Mouse (Mus musculus): ENCODE results near the gene Tmem159.

GRCm38 (mm10) chr7:120150257-120150656 is 48.1 kb downstream of the Tmem159 start:
- TF ChIP-seq CTCF (IDR thresholded peaks at IDR 0.05; ENCODE audit: borderline replicate concordance, extremely low read depth, insufficient read depth, insufficient read length) (no peak), POLR2A (IDR thresholded peaks at IDR 0.05; ENCODE audit: borderline replicate concordance, extremely low read depth, insufficient read depth, insufficient read length, poor library complexity, severe bottlenecking) (no peak)

All from brain, embryonic 14.5 days (tissue).